Mouse (Mus musculus) retina, postnatal 1 day (tissue): Measurements from ENCODE around the gene Pttg1.

Experiments used
- DNase-seq: peaks from one replicate; pipeline ENCODE4 v3.0.0-alpha.2; 2012

The Pttg1 gene

DNA sequence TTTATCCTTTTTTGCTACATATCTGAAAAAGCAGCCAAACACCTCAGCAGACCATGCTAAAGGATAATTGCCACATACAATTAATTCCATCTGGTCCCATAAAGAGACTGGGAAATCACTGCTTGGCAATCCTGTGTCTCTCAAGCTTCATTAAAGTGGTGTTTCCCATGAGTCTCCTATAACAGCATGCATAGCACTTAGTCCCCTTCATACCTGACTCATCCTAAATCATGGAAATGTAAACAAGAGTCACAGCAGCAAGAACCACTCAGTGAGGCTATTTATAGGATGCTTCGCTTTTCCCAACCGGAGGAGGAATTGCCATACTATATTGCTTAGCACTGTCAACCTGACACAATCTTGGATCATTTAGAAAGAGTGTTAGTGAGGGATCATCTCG lies 52.7 kb downstream of the Pttg1 start:
- no peak for DNase-seq

DNA sequence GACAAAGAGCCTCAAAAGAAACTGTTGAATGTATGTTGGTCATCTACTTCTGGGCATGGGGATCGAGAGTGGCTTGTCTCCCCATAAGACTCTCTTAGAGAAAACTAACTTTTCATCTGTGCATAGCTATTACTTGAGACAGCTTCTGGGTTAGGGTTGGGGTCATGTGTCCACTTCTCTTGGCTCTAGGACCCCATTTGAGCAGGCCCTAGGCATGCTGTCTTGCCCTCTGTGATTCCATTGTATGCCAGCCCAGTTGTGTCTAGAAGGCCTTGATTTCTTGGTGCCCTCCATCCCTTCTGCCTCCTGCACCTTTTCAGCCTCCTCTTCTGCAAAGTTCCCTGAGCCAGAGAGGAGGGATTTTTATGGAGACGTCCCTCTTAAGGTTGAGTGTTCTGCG lies 54.2 kb downstream of the Pttg1 start:
- no peak for DNase-seq
